In genomic region chr11:94370809-94371208, GRCm38 (mm10) we compare ENCODE assay signal across 11 mouse cellular contexts. TPM values are rescaled to one million over a fixed set of nuclear protein-coding genes. Genes with fewer than 3 reads are reported as not detected.
DNase-seq lines count a peak whose midpoint lies in the region; ATAC-seq and TF ChIP-seq lines count a peak whose summit lies in the region.
"Had no signal": no experiment of that assay in that cellular context is flagged by ENCODE, and none has a peak within 500 bp of the region (broad histone marks: within the 10 kb centered on the region; RNA-seq: fewer than 3 reads in every experiment).

No protein-coding gene starts in this region.

- no peak for TF ChIP-seq POLR2A in bone marrow macrophage, adult 2 months (IDR thresholded peaks at IDR 0.05; ENCODE audit: borderline replicate concordance, low read depth, low read length)

- no peaks in the 10 kb centered on the region for H3K27me3 ChIP-seq in lung, postnatal 0 days (replicated peaks; ENCODE audit: insufficient read depth, low read length)
- peaks cover 3% of the 10 kb centered on the region; the same call in 1 of the 2 replicates for H3K27me3 ChIP-seq in liver, embryonic 15.5 days
- H3K27me3 ChIP-seq in stomach, postnatal 0 days (ENCODE audit: control insufficient read depth, insufficient read depth, low read length), result no peaks in the 10 kb centered on the region
- H3K27me3 ChIP-seq: hindbrain, embryonic 15.5 days had no signal

- H3K36me3 ChIP-seq in lung, postnatal 0 days (ENCODE audit: insufficient read depth, low read length), result no peaks in the 10 kb centered on the region
- no peaks in the 10 kb centered on the region for H3K36me3 ChIP-seq in liver, embryonic 15.5 days (replicated peaks)
- H3K36me3 ChIP-seq in stomach, postnatal 0 days (ENCODE audit: control insufficient read depth, insufficient read depth, low read length), result no peaks in the 10 kb centered on the region
- H3K36me3 ChIP-seq: hindbrain, embryonic 15.5 days; limb, embryonic 15.5 days had no signal

- H3K4me2 ChIP-seq in lung, postnatal 0 days (replicated peaks; ENCODE audit: low read depth, low read length), result no peak overlapping the region
- H3K4me2 ChIP-seq in liver, embryonic 15.5 days, result no peak overlapping the region
- no peak overlapping the region for H3K4me2 ChIP-seq in stomach, postnatal 0 days (replicated peaks; ENCODE audit: low read depth)
- H3K4me2 ChIP-seq: hindbrain, embryonic 15.5 days; limb, embryonic 15.5 days had no signal

- TF ChIP-seq CTCF in lung, postnatal 0 days (IDR thresholded peaks at IDR 0.05), result no peak
- TF ChIP-seq CTCF in bone marrow macrophage, adult 2 months (IDR thresholded peaks at IDR 0.05; ENCODE audit: low read depth, low read length), result no peak
- no peak for TF ChIP-seq CTCF in stomach, postnatal 0 days (IDR thresholded peaks at IDR 0.05; ENCODE audit: low read depth)

- peak; percentile 81 for DNase-seq in lung, postnatal 0 days (ENCODE audit: low spot score)
- no peak for DNase-seq in lung, postnatal 14 days
- peak; percentile 83 for DNase-seq in stomach, postnatal 0 days (ENCODE audit: low spot score)
- no peak for DNase-seq in right cerebral cortex, postnatal 4 days
- DNase-seq in layer of hippocampus, adult 18-20 months (ENCODE audit: low spot score in 2 of 2), result no peak
- DNase-seq in layer of hippocampus, adult 9-10 months (ENCODE audit: low spot score), result no peak
- DNase-seq: cerebellum, adult 2 months had no signal

- no peak overlapping the region for H3K27ac ChIP-seq in lung, postnatal 0 days (ENCODE audit: low read length)
- H3K27ac ChIP-seq in bone marrow macrophage, adult 2 months (ENCODE audit: insufficient read depth, low read depth, low read length), result peak overlapping the region; percentile 59
- no peak overlapping the region for H3K27ac ChIP-seq in liver, embryonic 15.5 days (replicated peaks)
- peak overlapping the region; percentile 20; the same call in 1 of the 2 replicates for H3K27ac ChIP-seq in stomach, postnatal 0 days (replicated peaks)
- H3K27ac ChIP-seq: hindbrain, embryonic 15.5 days; limb, embryonic 15.5 days had no signal

- no peaks in the 10 kb centered on the region for H3K4me1 ChIP-seq in lung, postnatal 0 days (ENCODE audit: insufficient read depth, low read depth, low read length)
- H3K4me1 ChIP-seq in bone marrow macrophage, adult 2 months (ENCODE audit: control insufficient read depth, insufficient read depth, low read length), result peaks cover 21% of the 10 kb centered on the region
- peaks cover 12% of the 10 kb centered on the region for H3K4me1 ChIP-seq in liver, embryonic 15.5 days (replicated peaks)
- no peaks in the 10 kb centered on the region; the same call in 1 of the 2 replicates for H3K4me1 ChIP-seq in stomach, postnatal 0 days (replicated peaks; ENCODE audit: control insufficient read depth, insufficient read depth)
- H3K4me1 ChIP-seq: hindbrain, embryonic 15.5 days; limb, embryonic 15.5 days had no signal

- peak; percentile 45; the same call in 1 of the 2 replicates for TF ChIP-seq EP300 in lung, postnatal 0 days (IDR thresholded peaks at IDR 0.05)
- TF ChIP-seq EP300 in stomach, postnatal 0 days (optimal IDR thresholded peaks at IDR 0.05), result no peak

- H3K9me3 ChIP-seq in lung, postnatal 0 days (ENCODE audit: low read length), result no peaks in the 10 kb centered on the region
- H3K9me3 ChIP-seq in liver, embryonic 15.5 days (replicated peaks), result no peaks in the 10 kb centered on the region
- H3K9me3 ChIP-seq in stomach, postnatal 0 days (ENCODE audit: control insufficient read depth, low read length), result no peaks in the 10 kb centered on the region
- H3K9me3 ChIP-seq: hindbrain, embryonic 15.5 days; limb, embryonic 15.5 days had no signal

- no peak overlapping the region for H3K4me3 ChIP-seq in lung, postnatal 0 days (ENCODE audit: low read depth, low read length)
- no peak overlapping the region for H3K4me3 ChIP-seq in bone marrow macrophage, adult 2 months (ENCODE audit: insufficient read depth, low read length)
- no peak overlapping the region for H3K4me3 ChIP-seq in liver, embryonic 15.5 days (replicated peaks)
- H3K4me3 ChIP-seq in stomach, postnatal 0 days (ENCODE audit: low read depth, low read length), result no peak overlapping the region
- H3K4me3 ChIP-seq: hindbrain, embryonic 15.5 days; limb, embryonic 15.5 days had no signal

- WGBS in lung, postnatal 0 days, result 6% methylated on average over 5 of the region's 5 CpGs
- WGBS in liver, embryonic 15.5 days (ENCODE audit: insufficient replicate concordance), result 2% methylated on average over 5 of the region's 5 CpGs
- WGBS in stomach, postnatal 0 days, result 12% methylated on average over 5 of the region's 5 CpGs

- peak; percentile 81 for ATAC-seq in lung, postnatal 0 days
- peak; percentile 42 for ATAC-seq in liver, embryonic 15.5 days (ENCODE audit: insufficient read depth)
- ATAC-seq in stomach, postnatal 0 days (ENCODE audit: low FRiP score, low TSS enrichment), result peak; percentile 94

- no peak overlapping the region for H3K9ac ChIP-seq in lung, postnatal 0 days (replicated peaks; ENCODE audit: low read depth)
- H3K9ac ChIP-seq in liver, embryonic 15.5 days, result no peak overlapping the region
- H3K9ac ChIP-seq in stomach, postnatal 0 days (ENCODE audit: low read length), result no peak overlapping the region
- H3K9ac ChIP-seq: hindbrain, embryonic 15.5 days; limb, embryonic 15.5 days had no signal

RNA-seq across cellular contexts. Expression of gene Abcc3, which starts 22.0 kb away (rescaled TPM):
- 8.7 and 10.4 TPM in 2 replicates for polyA plus RNA-seq in lung, postnatal 0 days (2015; fragmentation: Nextera tagmentation; extraction: Ambion mirVana)
- polyA plus RNA-seq in bone marrow macrophage, adult 2 months (2012; ENCODE audit: insufficient read depth, insufficient read length, missing spikeins), result 57.3 and 58.9 TPM in 2 replicates
- 8.4 TPM in 2 replicates for polyA plus RNA-seq in liver, embryonic 15.5 days (2015; fragmentation: Nextera tagmentation; extraction: Ambion mirVana)
- 25.3 and 31.4 TPM in 2 replicates for polyA plus RNA-seq in stomach, postnatal 0 days (2015; fragmentation: Nextera tagmentation; extraction: Ambion mirVana)
- 1 to 10 TPM; 1.4 to 2.4 TPM for total RNA-seq in layer of hippocampus, adult 18-20 months (2021)

RNA-seq across cellular contexts. Expression of gene Ankrd40, which starts 43.0 kb away (rescaled TPM):
- 33.3 and 33.6 TPM in 2 replicates for polyA plus RNA-seq in lung, postnatal 0 days (2015; fragmentation: Nextera tagmentation; extraction: Ambion mirVana)
- 43.9 and 47.6 TPM in 2 replicates for polyA plus RNA-seq in bone marrow macrophage, adult 2 months (2012; ENCODE audit: insufficient read depth, insufficient read length, missing spikeins)
- 7.4 and 9.0 TPM in 2 replicates for polyA plus RNA-seq in liver, embryonic 15.5 days (2015; fragmentation: Nextera tagmentation; extraction: Ambion mirVana)
- 14.8 and 15.6 TPM in 2 replicates for polyA plus RNA-seq in stomach, postnatal 0 days (2015; fragmentation: Nextera tagmentation; extraction: Ambion mirVana)
- 100 to 1,000 TPM; 116 to 121 TPM for total RNA-seq in layer of hippocampus, adult 18-20 months (2021)

RNA-seq across cellular contexts. Expression of gene Luc7l3, which starts 49.0 kb away (rescaled TPM):
- 79.4 and 84.0 TPM in 2 replicates for polyA plus RNA-seq in lung, postnatal 0 days (2015; fragmentation: Nextera tagmentation; extraction: Ambion mirVana)
- polyA plus RNA-seq in bone marrow macrophage, adult 2 months (2012; ENCODE audit: insufficient read depth, insufficient read length, missing spikeins), result 146 and 206 TPM in 2 replicates
- polyA plus RNA-seq in liver, embryonic 15.5 days (2015; fragmentation: Nextera tagmentation; extraction: Ambion mirVana), result 35.5 and 36.8 TPM in 2 replicates
- 50.0 and 51.2 TPM in 2 replicates for polyA plus RNA-seq in stomach, postnatal 0 days (2015; fragmentation: Nextera tagmentation; extraction: Ambion mirVana)
- 100 to 1,000 TPM; 110 to 118 TPM for total RNA-seq in layer of hippocampus, adult 18-20 months (2021)

Comparison
In these comparisons a context has a peak if more than half of its experiments do, and no peak if none do; other contexts are left out.
1. DNase-seq: peak in lung, postnatal 0 days (single experiment) and stomach, postnatal 0 days (single experiment); none in lung, postnatal 14 days (single experiment), right cerebral cortex, postnatal 4 days (single experiment), layer of hippocampus, adult 18-20 months (0 of 2) and layer of hippocampus, adult 9-10 months (single experiment).
2. ATAC-seq: peak in every context shown above with its lines; median percentile 94 in stomach, postnatal 0 days; 81 in lung, postnatal 0 days; 42 in liver, embryonic 15.5 days.
3. H3K27ac ChIP-seq: peak in bone marrow macrophage, adult 2 months (single experiment) and stomach, postnatal 0 days (single experiment); none in lung, postnatal 0 days (single experiment) and liver, embryonic 15.5 days (single experiment).